Mouse (Mus musculus) CD8-positive naive resting alpha-beta T cell, adult 57 days (primary cell): Measurements from ENCODE around the gene 1700024B05Rik. TPM values are rescaled to one million over a fixed set of nuclear protein-coding genes. Genes with fewer than 3 reads are reported as not detected.

ENCODE experiments used
- total RNA-seq: library from RNA; stranded (reverse); gene quantifications from one replicate; pipeline ENCODE4 v1.2.4, GENCODE M21; 2023

Gene 1700024B05Rik
- total RNA-seq = not detected

DNA sequence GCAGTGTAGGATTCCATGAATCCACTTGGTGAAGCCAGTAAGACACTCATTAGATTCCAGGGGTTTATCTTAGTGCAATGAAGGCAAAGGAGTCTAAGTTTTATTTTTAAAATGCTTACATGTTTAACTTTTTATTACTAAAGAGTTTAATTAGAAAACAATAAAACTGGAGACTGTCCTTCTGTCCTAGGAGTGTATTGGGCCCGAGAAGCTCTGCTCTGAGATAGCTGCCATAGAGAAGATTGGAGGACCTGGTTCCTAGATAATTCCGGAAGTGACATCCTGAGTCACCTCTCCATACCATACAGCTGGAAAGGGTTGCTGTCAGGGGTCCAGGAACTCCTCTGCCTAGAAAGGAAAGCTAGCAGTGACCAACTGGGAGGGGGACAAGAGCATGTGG is at the start of gene 1700024B05Rik:
TSS of gene 1700024B05Rik (plus strand) at position 301 of the 400 bp plus-strand sequence.

DNA sequence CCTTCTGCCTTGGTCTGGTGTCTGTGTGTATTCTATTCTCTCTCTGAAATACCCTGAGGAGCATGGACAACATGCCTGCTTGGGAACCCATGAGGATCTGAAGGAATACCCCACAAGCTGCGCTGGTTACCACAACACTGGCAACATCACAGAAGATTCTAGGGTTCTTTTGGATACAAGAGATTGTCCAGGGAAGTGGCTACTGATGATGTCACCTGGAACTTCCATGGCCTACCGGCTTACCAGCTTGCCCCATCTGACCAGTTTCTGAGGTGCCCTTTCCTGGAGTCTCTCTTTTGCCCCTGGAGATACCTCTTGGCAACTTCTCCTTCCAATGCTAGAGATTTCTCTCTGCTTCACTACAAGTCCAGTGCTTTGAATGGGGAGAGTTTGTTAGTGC is 36.6 kb upstream of the 1700024B05Rik start, which contains the start of gene Gm7980:
TSS of gene Gm7980 (minus strand) at position 101 of the 400 bp plus-strand sequence.

DNA sequence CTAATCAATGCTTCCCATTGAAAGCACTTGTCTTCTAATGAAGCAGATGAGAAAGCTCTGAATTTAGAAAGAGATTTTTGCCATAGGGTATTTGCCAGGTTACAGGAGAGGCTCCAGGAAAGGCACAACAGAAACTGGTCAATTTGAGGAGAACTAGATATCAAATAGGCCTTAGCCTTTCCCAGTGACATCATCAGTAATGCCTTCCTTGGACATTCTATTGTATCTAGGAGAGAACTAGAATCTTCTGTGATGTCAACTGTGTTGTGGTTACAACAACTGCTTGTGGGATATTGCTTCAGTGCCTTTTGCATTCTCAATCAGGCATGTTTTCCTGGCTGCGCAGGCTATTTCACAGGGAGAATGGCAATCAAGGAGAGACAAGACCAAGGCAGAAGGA is 19.1 kb upstream of the 1700024B05Rik start, which contains the start of gene 1700049E17Rik1:
TSS of gene 1700049E17Rik1 (plus strand) at position 301 of the 400 bp plus-strand sequence.

DNA sequence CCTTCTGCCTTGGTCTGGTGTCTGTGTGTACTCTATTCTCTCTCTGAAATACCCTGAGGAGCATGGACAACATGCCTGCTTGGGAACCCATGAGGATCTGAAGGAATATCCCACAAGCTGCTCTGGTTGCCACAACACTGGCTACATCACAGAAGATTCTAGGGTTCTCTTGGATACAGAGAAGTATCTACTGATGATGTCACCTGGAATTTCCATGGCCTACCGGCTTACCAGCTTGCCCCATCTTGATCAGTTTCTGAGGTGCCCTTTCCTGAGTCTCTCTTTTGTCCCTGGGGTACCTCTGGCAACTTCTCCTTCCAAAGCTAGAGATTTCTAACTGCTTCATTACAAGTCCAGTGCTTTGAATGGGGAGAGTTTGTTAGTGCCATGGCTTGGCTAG is 24.0 kb downstream of the 1700024B05Rik start, which contains the start of gene Gm6401:
TSS of gene Gm6401 (minus strand) at position 101 of the 400 bp plus-strand sequence.

DNA sequence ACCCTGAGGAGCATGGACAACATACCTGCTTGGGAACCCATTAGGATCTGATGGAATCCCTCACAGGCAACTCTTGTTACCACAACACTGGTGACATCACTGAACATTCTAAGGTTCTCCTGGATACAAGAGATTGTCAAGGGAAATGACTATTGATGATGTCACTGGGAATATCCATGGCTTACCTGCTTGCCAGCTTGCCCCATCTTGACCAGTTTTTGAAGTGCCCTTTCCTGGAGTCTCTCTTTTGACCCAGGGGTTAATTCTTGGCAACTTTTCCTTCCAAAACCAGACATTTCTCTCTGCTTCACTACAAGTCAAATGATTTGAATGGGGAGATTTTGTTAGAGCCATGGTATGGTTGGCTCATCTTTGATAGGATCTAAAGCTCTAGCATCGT is 39.4 kb downstream of the 1700024B05Rik start, which contains the start of gene Gm3543:
TSS of gene Gm3543 (minus strand) at position 101 of the 400 bp plus-strand sequence.

Other genes starting within 250 kb of the 1700024B05Rik start
- gene Gm8068, start 242.1 kb upstream of the 1700024B05Rik start, total RNA-seq = not detected
- not detected for gene Gm7929, start 193.4 kb upstream of the 1700024B05Rik start, total RNA-seq
- gene Gm47189, start 171.6 kb upstream of the 1700024B05Rik start, total RNA-seq = not detected
- not detected for gene Gm7980, start 36.7 kb upstream of the 1700024B05Rik start, total RNA-seq
- not detected for gene 1700049E17Rik1, start 19.0 kb upstream of the 1700024B05Rik start, total RNA-seq
- not detected for gene Gm6401, start 23.9 kb downstream of the 1700024B05Rik start, total RNA-seq
- gene Gm3543, start 39.3 kb downstream of the 1700024B05Rik start, total RNA-seq = not detected
- gene Gm7951, start 173.4 kb downstream of the 1700024B05Rik start, total RNA-seq = not detected
- not detected for gene Gm17027, start 218.6 kb downstream of the 1700024B05Rik start, total RNA-seq
- not detected for gene Gm3573, start 246.8 kb downstream of the 1700024B05Rik start, total RNA-seq